Mouse (Mus musculus): ENCODE data around the gene Vrk1. TPM values are rescaled to one million over a fixed set of nuclear protein-coding genes. Genes with fewer than 3 reads are reported as not detected.
A peak's percentile ranks its signal among the peaks of the same experiment; 100 is the strongest.

The Vrk1 gene
- polyA plus RNA-seq, 1 experiment from 2014 or later: 76.4 TPM

DNA sequence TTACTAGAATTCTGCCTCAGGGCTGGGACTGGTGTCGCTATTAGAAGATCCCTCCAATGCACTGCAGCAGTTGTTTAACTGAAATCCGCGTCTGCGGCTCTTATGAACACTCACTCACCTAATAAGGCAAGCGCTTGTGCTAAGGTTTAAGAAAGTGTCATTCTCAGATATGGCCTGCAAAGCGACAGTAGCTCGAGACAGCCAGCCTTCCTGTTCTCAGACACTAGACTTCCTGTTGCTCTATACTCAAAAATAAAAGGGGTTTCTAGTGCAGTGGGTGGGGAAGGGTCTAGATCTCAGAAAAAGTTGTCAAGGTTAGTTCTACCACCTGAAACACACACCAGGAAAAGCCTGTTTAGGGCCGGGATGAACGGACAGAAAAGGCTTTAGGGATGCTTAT is 21.9 kb downstream of the Vrk1 start:
- Histone ChIP-seq H3K27ac (no peak overlapping the region), H3K9me3 (no peaks in the 10 kb centered on the region), H3K27me3 (ENCODE audit: insufficient read depth, poor library complexity, severe bottlenecking) (no peaks in the 10 kb centered on the region), H3K4me3 (no peak overlapping the region), H3K36me3 (peaks cover 8% of the 10 kb centered on the region; the same call in 1 of the 2 replicates), H3K4me1 (peaks cover 18% of the 10 kb centered on the region)
- no peak for DNase-seq (ENCODE audit: low spot score)
- 70% methylated on average over 9 of the region's 9 CpGs for WGBS

- no peak for DNase-seq (ENCODE audit: low spot score)
- H3K9me3 ChIP-seq: no peaks in the 10 kb centered on the region
- no peak overlapping the region for H3K4me3 ChIP-seq
- no peak overlapping the region for H3K27ac ChIP-seq
- H3K4me1 ChIP-seq: peaks cover 18% of the 10 kb centered on the region
- WGBS: 91% methylated on average over 12 of the region's 12 CpGs
- no peaks in the 10 kb centered on the region for H3K27me3 ChIP-seq (ENCODE audit: insufficient read depth, poor library complexity, severe bottlenecking)
- peaks cover 10% of the 10 kb centered on the region; the same call in 1 of the 2 replicates for H3K36me3 ChIP-seq
Observed at GRCm38 (mm10) chr12:106032361-106032760, 22.3 kb downstream of the Vrk1 start.

DNA sequence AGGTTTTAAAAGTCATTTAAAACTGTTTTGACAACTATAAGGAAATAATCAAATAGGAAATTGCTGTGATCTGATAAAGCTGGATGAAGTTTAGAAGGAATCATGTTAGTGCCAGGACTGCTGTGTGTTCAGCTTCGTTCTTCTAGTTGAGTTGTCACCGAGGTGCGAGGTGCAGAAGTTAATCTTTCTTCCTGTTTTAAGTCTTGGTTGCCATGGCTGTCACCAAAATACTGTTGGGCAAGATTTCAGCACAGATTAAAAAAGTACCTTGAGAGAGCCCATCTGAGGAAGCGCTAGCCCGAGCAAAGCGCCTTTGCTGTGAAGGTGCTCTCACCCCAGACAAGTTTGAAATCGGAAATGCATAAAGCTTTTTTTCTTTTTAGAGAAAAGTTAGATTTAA is 24.2 kb downstream of the Vrk1 start:
- H3K36me3 ChIP-seq: peaks cover 17% of the 10 kb centered on the region

DNA sequence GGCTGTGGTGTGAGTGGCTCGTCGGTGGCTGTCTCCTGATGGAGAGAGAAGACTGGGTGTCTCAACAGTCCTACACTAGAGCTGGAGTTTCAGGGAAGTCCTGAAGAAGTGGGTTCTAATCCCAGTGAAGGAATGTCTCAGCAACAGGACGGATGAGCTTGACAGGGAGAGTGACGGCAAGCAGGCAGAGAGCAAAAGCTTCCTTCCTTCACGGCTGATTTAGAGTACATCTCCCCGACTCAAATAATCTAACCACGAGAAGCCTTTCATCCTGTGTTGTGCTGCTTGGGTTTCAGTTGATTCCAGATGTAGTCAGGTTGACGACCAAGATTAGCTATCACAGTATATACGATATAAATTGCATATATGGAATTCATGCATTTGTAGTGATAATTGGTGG is 24.7 kb downstream of the Vrk1 start:
- Histone ChIP-seq H3K4me1 (peaks cover 11% of the 10 kb centered on the region), H3K9me3 (no peaks in the 10 kb centered on the region), H3K4me3 (no peak overlapping the region), H3K27ac (no peak overlapping the region), H3K36me3 (peaks cover 22% of the 10 kb centered on the region), H3K27me3 (ENCODE audit: insufficient read depth, poor library complexity, severe bottlenecking) (no peaks in the 10 kb centered on the region)
- DNase-seq (ENCODE audit: low spot score): no peak
- 84% methylated on average over 9 of the region's 9 CpGs for WGBS

More for the DNA sequence above, 24.2 kb downstream of the Vrk1 start:
- H3K4me1 ChIP-seq: peaks cover 14% of the 10 kb centered on the region
- H3K4me3 ChIP-seq: no peak overlapping the region
- WGBS: 84% methylated on average over 7 of the region's 7 CpGs
- H3K27ac ChIP-seq: no peak overlapping the region
- no peaks in the 10 kb centered on the region for H3K9me3 ChIP-seq
- no peaks in the 10 kb centered on the region for H3K27me3 ChIP-seq (ENCODE audit: insufficient read depth, poor library complexity, severe bottlenecking)
- DNase-seq (ENCODE audit: low spot score): no peak

GRCm38 (mm10) chr12:106040259-106040658 is 30.2 kb downstream of the Vrk1 start:
- H3K4me1 ChIP-seq: 0 out of 2 replicates have a peak, but pooled peaks cover under 1% of the 10 kb centered on the region
- H3K9me3 ChIP-seq: no peaks in the 10 kb centered on the region
- DNase-seq (ENCODE audit: low spot score): no peak
- no peaks in the 10 kb centered on the region for H3K27me3 ChIP-seq (ENCODE audit: insufficient read depth, poor library complexity, severe bottlenecking)
- no peak overlapping the region for H3K4me3 ChIP-seq
- WGBS: 93% methylated on average over 7 of the region's 7 CpGs
- peaks cover 59% of the 10 kb centered on the region for H3K36me3 ChIP-seq
- H3K27ac ChIP-seq: no peak overlapping the region

- H3K27me3 ChIP-seq (ENCODE audit: insufficient read depth, poor library complexity, severe bottlenecking): no peaks in the 10 kb centered on the region
- H3K4me3 ChIP-seq: peak overlapping the region; percentile 15; the same call in 1 of the 2 replicates
- WGBS: 13% methylated on average over 9 of the region's 9 CpGs
- H3K27ac ChIP-seq: peak overlapping the region; percentile 86
- peaks cover 29% of the 10 kb centered on the region for H3K36me3 ChIP-seq
- no peak for DNase-seq (ENCODE audit: low spot score)
- peaks cover 16% of the 10 kb centered on the region for H3K4me1 ChIP-seq
- H3K9me3 ChIP-seq: no peaks in the 10 kb centered on the region
Observed at GRCm38 (mm10) chr12:106046143-106046795, 36.2 kb downstream of the Vrk1 start.

DNA sequence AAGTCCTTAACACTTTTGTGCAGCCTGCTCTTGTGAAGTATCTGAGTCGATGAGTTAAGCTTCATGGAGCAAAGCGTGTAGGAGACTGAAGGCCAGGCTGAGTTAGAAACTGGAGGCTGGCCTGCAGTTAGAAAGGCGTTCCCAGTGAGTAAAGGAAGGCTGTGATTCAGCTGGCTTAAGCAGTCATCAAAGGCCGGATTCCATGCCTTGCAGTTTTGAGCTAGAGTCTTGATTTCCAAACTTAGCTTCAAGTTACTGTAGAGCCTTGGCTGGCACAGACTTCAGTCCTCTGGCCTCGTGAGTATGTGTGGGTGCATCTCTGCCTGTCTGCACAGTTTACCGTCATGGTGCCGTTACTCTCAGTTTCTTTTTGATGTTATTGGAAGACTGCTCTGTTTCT is 42.2 kb downstream of the Vrk1 start:
- H3K27me3 ChIP-seq (ENCODE audit: insufficient read depth, poor library complexity, severe bottlenecking): no peaks in the 10 kb centered on the region
- no peak for DNase-seq (ENCODE audit: low spot score)
- H3K27ac ChIP-seq: no peak overlapping the region
- WGBS: 91% methylated on average over 7 of the region's 7 CpGs
- H3K4me1 ChIP-seq: no peaks in the 10 kb centered on the region
- H3K9me3 ChIP-seq: no peaks in the 10 kb centered on the region
- H3K36me3 ChIP-seq: peaks cover 12% of the 10 kb centered on the region
- H3K4me3 ChIP-seq: no peak overlapping the region

GRCm38 (mm10) chr12:106055799-106056198 is 45.8 kb downstream of the Vrk1 start:
- H3K36me3 ChIP-seq: peaks cover 14% of the 10 kb centered on the region

GRCm38 (mm10) chr12:106059873-106060573 is 50.0 kb downstream of the Vrk1 start:
- 67% methylated on average over 12 of the region's 12 CpGs for WGBS
- peaks cover 31% of the 10 kb centered on the region for H3K36me3 ChIP-seq

More at GRCm38 (mm10) chr12:106055799-106056198, 45.8 kb downstream of the Vrk1 start:
- no peak overlapping the region for H3K4me3 ChIP-seq
- peak; percentile 91 for DNase-seq (ENCODE audit: low spot score)
- peaks cover 14% of the 10 kb centered on the region for H3K4me1 ChIP-seq
- H3K9me3 ChIP-seq: no peaks in the 10 kb centered on the region
- no peaks in the 10 kb centered on the region for H3K27me3 ChIP-seq (ENCODE audit: insufficient read depth, poor library complexity, severe bottlenecking)
- no peak overlapping the region for H3K27ac ChIP-seq
- 43% methylated on average over 6 of the region's 6 CpGs for WGBS

GRCm38 (mm10) chr12:106070434-106071155 is 60.6 kb downstream of the Vrk1 start:
- no peak for DNase-seq (ENCODE audit: low spot score)
- Histone ChIP-seq H3K36me3 (peaks cover 27% of the 10 kb centered on the region), H3K4me3 (no peak overlapping the region), H3K4me1 (no peaks in the 10 kb centered on the region), H3K9me3 (no peaks in the 10 kb centered on the region), H3K27me3 (ENCODE audit: insufficient read depth, poor library complexity, severe bottlenecking) (no peaks in the 10 kb centered on the region), H3K27ac (no peak overlapping the region)
- 87% methylated on average over 22 of the region's 22 CpGs for WGBS

More at GRCm38 (mm10) chr12:106059873-106060573, 50.0 kb downstream of the Vrk1 start:
- Histone ChIP-seq H3K27me3 (ENCODE audit: insufficient read depth, poor library complexity, severe bottlenecking) (no peaks in the 10 kb centered on the region), H3K4me1 (peaks cover 15% of the 10 kb centered on the region), H3K27ac (peak overlapping the region; percentile 31; the same call in 1 of the 2 replicates), H3K9me3 (no peaks in the 10 kb centered on the region), H3K4me3 (no peak overlapping the region)
- DNase-seq (ENCODE audit: low spot score): no peak

GRCm38 (mm10) chr12:106071575-106072166 is 61.6 kb downstream of the Vrk1 start:
- Histone ChIP-seq H3K4me3 (no peak overlapping the region), H3K27me3 (ENCODE audit: insufficient read depth, poor library complexity, severe bottlenecking) (no peaks in the 10 kb centered on the region), H3K36me3 (peaks cover 28% of the 10 kb centered on the region; the same call in 1 of the 2 replicates), H3K4me1 (no peaks in the 10 kb centered on the region), H3K27ac (no peak overlapping the region), H3K9me3 (no peaks in the 10 kb centered on the region)
- DNase-seq (ENCODE audit: low spot score): no peak
- 73% methylated on average over 10 of the region's 10 CpGs for WGBS

DNA sequence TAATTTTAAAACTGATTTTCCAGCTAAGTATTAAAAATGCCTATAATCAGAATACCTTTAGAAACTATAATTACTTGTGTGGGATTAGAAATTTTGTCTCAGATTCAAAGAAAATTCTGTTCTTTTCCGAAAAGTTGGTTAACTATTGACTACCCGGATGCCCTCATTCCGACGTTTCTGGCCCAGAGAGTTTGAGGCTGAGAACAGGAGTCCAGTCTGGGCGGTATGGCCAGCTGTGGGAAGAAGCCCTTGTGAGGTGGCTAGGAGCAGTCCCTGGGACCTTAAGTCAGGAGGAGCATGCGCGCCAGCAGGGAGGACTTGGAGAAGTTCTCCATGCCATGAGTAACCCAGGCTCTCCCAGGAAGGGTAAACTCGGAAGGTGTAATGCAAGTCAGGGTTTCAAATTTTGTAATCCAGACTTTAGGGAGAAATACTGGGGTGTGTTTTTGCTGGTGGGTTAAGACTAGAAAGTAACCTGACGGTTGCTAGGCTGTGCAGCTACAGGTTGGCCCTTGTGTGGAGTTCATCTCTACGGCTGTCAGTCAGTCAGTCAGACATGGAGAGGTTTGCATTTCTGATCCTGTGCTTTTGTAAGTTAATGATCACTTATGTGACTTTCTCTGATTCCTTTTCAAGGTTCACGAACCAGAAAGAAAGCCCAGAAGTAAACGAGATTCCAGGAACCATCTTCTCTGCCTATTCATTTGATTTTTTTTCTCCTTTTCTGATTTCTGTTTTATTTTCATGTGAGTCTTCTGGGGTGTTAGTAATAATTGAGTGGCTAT is 64.5 kb downstream of the Vrk1 start:
- WGBS: 87% methylated on average over 12 of the region's 12 CpGs
- H3K27ac ChIP-seq: no peak overlapping the region
- H3K4me3 ChIP-seq: no peak overlapping the region
- H3K9me3 ChIP-seq: no peaks in the 10 kb centered on the region
- no peak for DNase-seq (ENCODE audit: low spot score)
- H3K27me3 ChIP-seq (ENCODE audit: insufficient read depth, poor library complexity, severe bottlenecking): no peaks in the 10 kb centered on the region
- H3K36me3 ChIP-seq: peaks cover 26% of the 10 kb centered on the region; the same call in 1 of the 2 replicates
- H3K4me1 ChIP-seq: no peaks in the 10 kb centered on the region

Measured in heart, embryonic 10.5 days (tissue).